Mouse (Mus musculus) kidney, adult 9 months (tissue): ENCODE measurements at regions not wholly inside any gene's neighbourhood (a gene's known extent, or its start where the extent isn't known, plus 50 kb on each side); places are given as distances from the start of the nearest gene placed in this dataset.

Source experiments
- DNase-seq: peaks from one replicate; pipeline ENCODE4 v3.0.0; 2022

GRCm38 (mm10) chr6:4407748-4408147, 96.9 kb upstream of the Col1a2 start:
- peak; percentile 28 for DNase-seq

DNA sequence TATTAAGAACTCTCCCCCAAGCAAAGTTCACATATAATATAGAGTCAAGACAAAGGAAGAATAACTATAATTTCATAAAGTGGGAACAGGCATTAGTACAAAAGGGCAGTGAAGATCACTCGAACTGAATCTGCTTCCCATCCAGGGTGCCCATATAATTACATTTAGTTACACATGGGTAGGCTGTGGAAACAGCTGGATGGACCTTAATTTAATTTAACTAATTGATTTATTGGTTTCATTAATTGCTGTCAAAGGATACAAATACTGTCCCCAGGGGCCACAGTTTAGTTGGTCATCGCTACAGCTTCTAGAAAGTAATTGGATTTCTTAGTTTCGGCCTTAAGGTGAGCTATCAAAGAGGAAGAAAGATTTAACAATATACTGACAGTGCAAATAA, 91.4 kb upstream of the Col1a2 start:
- no peak for DNase-seq

GRCm38 (mm10) chr6:4414166-4414565, 90.4 kb upstream of the Col1a2 start:
- DNase-seq, result peak; percentile 40

DNA sequence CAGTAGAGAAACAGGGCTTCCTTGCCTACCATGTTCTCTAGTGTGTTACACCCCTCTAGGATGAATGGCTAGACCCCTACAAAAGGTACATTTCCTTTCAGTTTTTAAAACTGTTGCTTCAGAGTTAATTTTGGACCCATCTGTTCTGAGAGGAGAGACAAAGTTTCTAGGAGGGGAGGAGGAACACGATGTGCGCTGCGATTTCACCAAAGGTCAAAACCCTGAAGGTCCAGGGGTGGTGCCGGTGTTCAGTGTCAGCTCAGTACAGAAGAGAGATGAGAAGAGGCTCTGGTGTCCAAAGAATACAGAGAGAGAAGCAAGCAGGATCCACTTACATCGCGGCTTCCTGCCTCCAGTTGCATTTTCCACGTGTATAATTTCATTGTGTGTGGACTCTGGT, 89.4 kb upstream of the Col1a2 start:
- no peak for DNase-seq

GRCm38 (mm10) chr6:4417247-4417709, 87.3 kb upstream of the Col1a2 start:
- DNase-seq, result peak; percentile 27

- no peak for DNase-seq
These were observed 86.2 kb upstream of the Col1a2 start for GRCm38 (mm10) chr6:4418376-4418775.

DNA sequence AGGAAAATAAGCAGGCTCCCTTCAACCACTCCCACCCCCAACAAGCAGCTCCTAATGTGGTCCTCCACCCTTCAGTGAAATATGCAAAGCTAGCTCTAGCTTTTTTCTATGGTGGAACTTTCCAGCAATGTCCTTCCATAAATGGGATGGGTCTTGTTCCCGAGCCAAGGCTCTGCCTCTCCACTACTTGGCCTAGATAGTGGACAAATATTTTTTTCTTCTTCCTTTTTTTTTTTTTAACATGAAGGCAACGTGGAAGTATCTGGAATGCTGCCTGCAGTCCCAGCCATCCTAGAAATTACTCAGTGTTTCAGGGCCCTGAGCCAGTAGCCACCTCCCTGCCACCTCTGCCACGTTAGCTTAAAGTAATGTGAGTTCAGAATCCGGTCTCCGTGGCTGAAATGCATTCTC, 85.7 kb upstream of the Col1a2 start:
- DNase-seq, result peak; percentile 39

DNA sequence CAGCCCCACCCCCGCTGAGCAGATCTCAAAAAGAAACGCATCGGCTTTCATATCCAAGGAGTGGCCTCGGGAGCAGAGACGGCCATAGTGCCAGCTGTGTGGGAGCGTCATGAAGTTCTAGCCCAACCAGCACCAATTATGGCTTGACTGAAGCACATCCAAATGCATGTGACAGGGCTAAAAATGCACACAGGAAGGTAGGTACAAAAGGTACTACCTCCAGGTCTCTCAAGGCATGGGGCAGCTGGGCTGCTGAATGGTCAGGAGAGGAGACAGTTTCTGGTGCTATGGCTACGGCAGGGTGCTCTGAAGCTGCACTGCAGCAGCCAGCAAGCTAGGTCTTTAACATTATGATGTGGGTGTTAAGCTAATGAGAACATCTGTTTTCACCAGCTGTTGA, 83.1 kb upstream of the Col1a2 start:
- no peak for DNase-seq

- no peak for DNase-seq
These were observed 77.5 kb upstream of the Col1a2 start for GRCm38 (mm10) chr6:4427122-4427521.

GRCm38 (mm10) chr6:4430704-4431310, 73.8 kb upstream of the Col1a2 start:
- DNase-seq, result no peak

GRCm38 (mm10) chr6:4432192-4432591, 72.4 kb upstream of the Col1a2 start:
- no peak for DNase-seq

GRCm38 (mm10) chr6:4436439-4436838, 68.2 kb upstream of the Col1a2 start:
- no peak for DNase-seq

GRCm38 (mm10) chr6:4436874-4437273, 67.7 kb upstream of the Col1a2 start:
- DNase-seq, result no peak

DNA sequence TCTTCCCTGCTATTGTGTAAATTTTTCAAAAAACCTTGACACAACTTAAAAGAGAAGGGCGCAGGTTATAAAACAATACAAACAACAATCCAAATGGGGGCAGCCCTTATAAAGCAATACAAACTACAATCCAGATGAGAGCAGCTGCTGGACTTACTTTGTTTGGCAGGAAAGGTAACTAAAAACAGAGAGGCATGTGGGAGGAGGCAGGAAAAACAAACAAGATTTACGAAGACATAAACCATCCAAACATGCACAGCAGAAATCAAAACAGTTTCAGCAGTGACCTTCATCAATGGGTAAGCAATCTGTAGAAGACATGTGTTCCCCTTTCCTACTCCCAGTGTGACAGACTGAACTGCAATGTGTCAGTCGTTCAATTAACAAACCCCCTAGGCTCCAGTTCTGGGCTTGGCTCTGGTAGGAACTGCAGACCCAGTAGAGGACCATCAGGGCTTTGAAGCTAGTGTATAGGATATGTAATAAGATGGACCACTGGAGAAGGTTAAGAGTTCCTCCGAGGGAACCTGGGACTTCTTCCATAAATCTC, 62.9 kb upstream of the Col1a2 start:
- DNase-seq, result no peak

- no peak for DNase-seq
These were observed 58.7 kb upstream of the Col1a2 start for GRCm38 (mm10) chr6:4445906-4446305.

- no peak for DNase-seq
These were observed 53.4 kb upstream of the Col1a2 start for GRCm38 (mm10) chr6:4451227-4451626.
